Mouse (Mus musculus) forebrain, postnatal 0 days (tissue): ENCODE results near the gene Stard8. TPM values are rescaled to one million over a fixed set of nuclear protein-coding genes. Genes with fewer than 3 reads are reported as not detected.

ENCODE experiments used
- ATAC-seq: fragments of 200-750 bp; cut with Nextera tagmentation; 2 replicates; pipeline ENCODE4 v1.8.0; 2017; ENCODE audit warnings: mild to moderate bottlenecking, moderate library complexity
- DNase-seq: peaks from one replicate; pipeline ENCODE4 v3.0.0-alpha.2; 2015
- H3K27ac ChIP-seq: fragments of 300-500 bp; sonication (generic); 2 replicates; pipeline ENCODE4 v1.5.1; 2014; ENCODE audit warnings: low read depth, mild to moderate bottlenecking, antibody characterized with exemption, low read length, moderate library complexity, mixed read lengths
- H3K27me3 ChIP-seq: fragments of 300-500 bp; sonication (generic); 2 replicates; pipeline ENCODE4 v1.6.1; 2014; ENCODE audit warnings: mild to moderate bottlenecking, low read length, mixed read lengths; ENCODE audit not compliant: insufficient read depth
- H3K36me3 ChIP-seq: fragments of 300-500 bp; sonication (generic); 2 replicates; pipeline ENCODE4 v1.6.1; 2014; ENCODE audit warnings: mild to moderate bottlenecking, moderate library complexity; ENCODE audit not compliant: insufficient read depth
- H3K4me1 ChIP-seq: fragments of 300-500 bp; sonication (generic); 2 replicates; pipeline ENCODE4 v1.6.1; 2014; ENCODE audit warnings: antibody characterized with exemption; ENCODE audit not compliant: insufficient read depth
- H3K4me2 ChIP-seq: fragments of 300-500 bp; sonication (generic); 2 replicates; pipeline ENCODE4 v1.6.1; 2014; ENCODE audit warnings: low read depth, mild to moderate bottlenecking, moderate library complexity
- H3K4me3 ChIP-seq: fragments of 300-500 bp; sonication (generic); 2 replicates; pipeline ENCODE4 v1.5.1; 2014; ENCODE audit warnings: low read depth, low read length, mixed read lengths
- H3K9ac ChIP-seq: fragments of 300-500 bp; sonication (generic); 2 replicates; pipeline ENCODE4 v1.6.1; 2014; ENCODE audit warnings: mild to moderate bottlenecking
- H3K9me3 ChIP-seq: fragments of 300-500 bp; sonication (generic); 2 replicates; pipeline ENCODE4 v1.6.1; 2016; ENCODE audit warnings: low read length
- CTCF ChIP-seq: sonication (generic); IDR thresholded peaks from 2 replicates; pipeline ENCODE4 v1.5.1; 2016; ENCODE audit warnings: antibody characterized with exemption, control low read depth, low read depth
- WGBS: fragments of 180-500 bp; shearing (Covaris S2); extraction: QIAGEN DNeasy Blood & Tissue Kit; methylation state at CpG from one replicate; pipeline ENCODE4 v1.1.7; 2014; 5-methylcytosine and 5-hydroxymethylcytosine counted together
- polyA plus RNA-seq: library from polyadenylated mRNA; unstranded; fragments of >200 nt; fragmentation: Nextera tagmentation; extraction: Ambion mirVana; gene quantifications from 2 replicates; pipeline ENCODE4 v1.2.1, GENCODE M21; 2015
- total RNA-seq: library from RNA; depleted of rRNA; stranded (reverse); fragments of >200 nt; gene quantifications from 2 replicates; pipeline ENCODE4 v1.2.3, GENCODE M21; 2014

Stard8 gene
- total and polyA plus RNA-seq, 2 experiments from 2014 or later: 2.9 to 6.3 TPM

DNA sequence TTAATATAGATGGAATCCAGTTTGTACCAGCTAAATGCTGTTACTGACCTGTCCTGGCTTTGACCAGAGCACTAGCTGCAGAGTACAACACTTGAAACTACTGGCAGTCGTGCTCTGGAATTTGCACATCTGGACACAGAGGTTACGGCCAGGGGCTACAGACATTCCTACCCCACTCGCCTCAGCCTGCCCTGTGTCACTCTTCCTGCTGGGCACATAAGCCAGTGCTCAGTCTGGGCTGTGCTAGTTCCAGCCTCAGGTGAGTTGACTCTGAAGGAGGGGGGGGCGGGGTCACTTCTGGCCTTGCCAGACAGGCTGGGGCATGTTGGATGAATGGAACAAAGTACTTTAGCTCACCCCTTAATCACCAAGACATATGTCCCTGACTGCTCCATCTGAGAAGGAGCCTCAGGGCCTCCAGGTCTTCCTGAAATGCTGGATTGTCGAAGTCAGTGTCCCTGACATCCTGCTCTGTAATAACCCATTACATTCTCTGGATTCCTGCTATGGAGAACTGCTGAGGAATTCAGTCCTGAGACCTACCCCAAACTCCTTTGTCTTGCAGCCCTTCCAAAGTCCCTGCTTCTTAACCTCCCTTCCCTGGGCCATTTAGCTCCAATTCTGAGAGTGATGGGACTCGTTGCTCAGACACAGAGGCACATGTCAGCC lies 54.9 kb downstream of the Stard8 start:
- no peak for DNase-seq
- Histone ChIP-seq H3K9me3 (no peaks in the 10 kb centered on the region), H3K27ac (no peak overlapping the region), H3K9ac (no peak overlapping the region), H3K27me3 (no peaks in the 10 kb centered on the region), H3K4me1 (no peaks in the 10 kb centered on the region), H3K36me3 (no peaks in the 10 kb centered on the region), H3K4me3 (no peak overlapping the region), H3K4me2 (no peak overlapping the region)
- 76% methylated on average over 6 of the region's 6 CpGs for WGBS
- no peak for ATAC-seq
- TF ChIP-seq CTCF: no peak

DNA sequence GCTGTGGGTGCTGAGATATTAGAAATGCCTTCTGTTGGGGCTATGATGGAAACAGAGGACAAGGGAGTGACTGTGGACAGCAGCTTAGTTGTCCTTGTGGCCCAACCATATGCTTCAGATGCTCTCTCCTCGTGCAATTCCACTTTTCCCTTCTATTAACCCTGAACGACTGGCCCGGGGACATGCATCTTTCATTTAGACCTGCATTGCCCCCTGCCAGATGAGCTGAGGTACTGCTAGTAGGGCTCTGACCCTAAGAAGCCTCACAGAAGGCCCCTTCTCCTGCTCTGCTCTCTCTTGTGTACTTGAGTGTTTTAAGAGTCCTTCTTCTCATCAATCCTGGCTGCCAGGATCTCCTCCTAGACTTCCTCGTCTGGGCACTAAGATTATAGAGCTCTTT lies 56.1 kb downstream of the Stard8 start:
- Histone ChIP-seq H3K4me1 (no peaks in the 10 kb centered on the region), H3K4me3 (no peak overlapping the region), H3K9me3 (no peaks in the 10 kb centered on the region), H3K36me3 (no peaks in the 10 kb centered on the region), H3K27me3 (no peaks in the 10 kb centered on the region), H3K9ac (no peak overlapping the region), H3K4me2 (no peak overlapping the region), H3K27ac (no peak overlapping the region)
- 42% methylated on average over 4 of the region's 4 CpGs for WGBS
- ATAC-seq (no peak), DNase-seq (peak; percentile 1)
- peak; percentile 39 for TF ChIP-seq CTCF

DNA sequence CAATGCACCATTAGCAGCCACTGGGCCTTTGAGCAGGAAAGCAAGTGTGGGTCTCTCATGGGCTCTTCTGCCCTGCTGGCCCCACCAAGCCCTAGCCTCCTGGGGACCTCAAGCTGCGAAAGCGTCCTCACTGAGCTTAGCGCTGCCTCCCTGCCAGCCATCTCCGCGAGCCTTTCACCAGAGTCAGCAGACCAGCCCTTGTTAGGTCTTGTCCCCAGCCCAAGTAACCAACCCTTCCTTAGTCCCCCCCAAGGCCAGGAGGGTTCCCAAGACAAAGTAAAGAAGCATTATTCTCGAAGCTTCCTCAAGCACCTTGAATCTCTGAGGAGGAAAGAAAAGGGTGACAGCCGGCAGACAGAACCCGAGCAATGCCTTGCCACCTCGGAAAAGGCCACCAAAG lies 62.5 kb downstream of the Stard8 start:
- ATAC-seq: no peak
- H3K27me3 ChIP-seq: no peaks in the 10 kb centered on the region
- 95% methylated on average over 9 of the region's 9 CpGs for WGBS
- DNase-seq: no peak
- H3K9ac ChIP-seq: no peak overlapping the region
- no peak overlapping the region for H3K4me3 ChIP-seq
- no peaks in the 10 kb centered on the region for H3K4me1 ChIP-seq
- H3K27ac ChIP-seq: no peak overlapping the region
- TF ChIP-seq CTCF: no peak
- no peak overlapping the region for H3K4me2 ChIP-seq
- no peaks in the 10 kb centered on the region for H3K36me3 ChIP-seq
- no peaks in the 10 kb centered on the region for H3K9me3 ChIP-seq

DNA sequence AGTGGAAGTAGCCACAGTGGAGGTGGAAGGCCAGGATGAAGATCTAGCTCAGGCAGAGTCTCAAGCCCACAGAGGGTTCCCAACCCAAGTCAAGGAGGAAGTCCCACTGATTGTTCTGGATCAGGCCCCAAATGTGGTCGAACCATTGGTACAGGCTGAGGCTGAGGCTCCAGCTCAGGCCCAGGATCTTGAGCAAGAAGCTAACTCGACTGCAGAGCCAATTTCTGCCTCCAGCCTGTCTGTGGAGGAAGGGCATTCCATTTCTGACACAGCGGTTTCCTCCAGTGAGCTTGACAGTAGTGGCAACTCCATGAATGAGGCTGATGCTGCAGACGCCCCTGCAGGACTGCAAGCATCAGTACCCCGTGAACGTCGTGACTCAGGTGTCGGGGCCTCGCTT lies 63.5 kb downstream of the Stard8 start:
- H3K9ac ChIP-seq: no peak overlapping the region
- ATAC-seq (no peak), DNase-seq (no peak)
- no peak overlapping the region for H3K4me2 ChIP-seq
- TF ChIP-seq CTCF: no peak
- H3K27ac ChIP-seq: no peak overlapping the region
- WGBS: 84% methylated on average over 9 of the region's 9 CpGs
- H3K9me3 ChIP-seq: no peaks in the 10 kb centered on the region
- no peak overlapping the region for H3K4me3 ChIP-seq
- H3K36me3 ChIP-seq: no peaks in the 10 kb centered on the region
- no peaks in the 10 kb centered on the region for H3K4me1 ChIP-seq
- no peaks in the 10 kb centered on the region for H3K27me3 ChIP-seq

DNA sequence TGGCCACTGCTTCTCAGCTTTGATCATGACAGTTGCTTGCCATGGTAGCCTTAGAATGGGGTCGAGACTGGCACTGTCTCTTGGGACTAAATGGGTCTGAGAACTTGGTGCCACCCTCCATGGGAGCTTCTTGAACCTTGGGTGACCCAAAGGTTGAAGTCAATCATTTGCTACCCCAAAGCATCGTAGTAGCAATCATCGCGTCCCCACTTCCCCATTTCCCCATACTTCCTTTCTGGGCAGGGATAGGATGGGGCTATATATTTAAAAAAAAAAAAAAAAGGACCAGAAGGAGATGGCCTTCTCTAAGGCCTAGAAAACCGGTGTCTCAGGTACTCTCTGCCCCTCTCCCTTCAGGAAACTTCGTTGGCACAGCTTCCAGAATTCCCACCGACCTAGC lies 64.2 kb downstream of the Stard8 start:
- no peak for ATAC-seq
- no peak overlapping the region for H3K4me2 ChIP-seq
- H3K9ac ChIP-seq: no peak overlapping the region
- DNase-seq: no peak
- H3K4me3 ChIP-seq: no peak overlapping the region
- H3K4me1 ChIP-seq: no peaks in the 10 kb centered on the region
- H3K27me3 ChIP-seq: no peaks in the 10 kb centered on the region
- no peak overlapping the region for H3K27ac ChIP-seq
- H3K36me3 ChIP-seq: no peaks in the 10 kb centered on the region
- no peaks in the 10 kb centered on the region for H3K9me3 ChIP-seq
- TF ChIP-seq CTCF: no peak
- 82% methylated on average over 7 of the region's 7 CpGs for WGBS

DNA sequence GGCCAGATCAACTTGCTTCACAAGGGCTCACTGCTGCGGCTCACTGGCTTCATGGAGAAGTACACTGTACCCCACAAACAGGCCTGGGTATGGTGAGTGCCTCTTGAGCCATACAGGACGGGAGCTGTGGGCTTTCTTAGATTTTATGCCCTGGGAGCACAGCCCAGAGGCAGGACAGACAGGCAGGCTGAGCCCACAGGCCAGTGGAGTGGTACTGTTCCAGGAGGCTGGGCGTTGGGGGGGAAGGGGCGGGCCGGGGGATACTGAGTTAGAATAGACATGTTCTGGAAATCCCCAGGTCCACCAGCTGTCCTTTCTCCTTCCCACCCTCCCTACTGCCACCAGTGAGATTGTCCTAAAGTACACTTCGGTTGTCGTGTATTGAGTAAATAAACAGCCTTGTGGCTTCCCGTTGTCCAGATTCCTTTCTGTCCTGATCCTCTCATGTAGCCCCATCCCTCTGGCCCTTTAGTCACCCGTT lies 64.7 kb downstream of the Stard8 start:
- TF ChIP-seq CTCF: no peak
- no peak for DNase-seq
- WGBS: 82% methylated on average over 9 of the region's 9 CpGs

DNA sequence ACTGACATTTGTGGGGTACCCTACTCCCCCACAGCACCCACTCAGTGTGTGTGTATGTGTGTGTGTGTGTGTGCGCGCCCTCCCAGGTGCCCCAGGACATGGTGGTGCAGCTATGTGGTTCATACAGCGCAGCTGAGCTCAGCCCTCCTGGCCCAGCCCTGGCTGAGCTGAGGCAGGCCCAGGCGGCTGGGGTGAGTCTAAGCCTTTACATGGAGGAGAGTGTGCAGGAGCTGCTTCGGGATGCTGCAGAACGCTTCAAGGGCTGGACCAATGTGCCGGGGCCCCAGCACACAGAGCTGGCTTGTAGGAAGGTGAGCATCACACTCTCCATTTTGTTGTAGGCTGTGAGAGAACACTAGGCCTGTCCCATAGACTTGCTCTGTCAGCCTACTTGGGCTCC lies 68.1 kb downstream of the Stard8 start:
- DNase-seq (no peak), ATAC-seq (no peak)
- no peaks in the 10 kb centered on the region for H3K36me3 ChIP-seq
- H3K4me2 ChIP-seq: no peak overlapping the region
- no peaks in the 10 kb centered on the region for H3K27me3 ChIP-seq
- H3K27ac ChIP-seq: no peak overlapping the region
- H3K9me3 ChIP-seq: no peaks in the 10 kb centered on the region
- WGBS: 95% methylated on average over 7 of the region's 7 CpGs
- H3K9ac ChIP-seq: no peak overlapping the region
- H3K4me3 ChIP-seq: no peak overlapping the region
- H3K4me1 ChIP-seq: no peaks in the 10 kb centered on the region
- no peak for TF ChIP-seq CTCF

More for the DNA sequence above, 64.7 kb downstream of the Stard8 start:
- Histone ChIP-seq H3K4me3 (no peak overlapping the region), H3K4me1 (no peaks in the 10 kb centered on the region), H3K27ac (no peak overlapping the region), H3K4me2 (no peak overlapping the region), H3K36me3 (no peaks in the 10 kb centered on the region), H3K9me3 (no peaks in the 10 kb centered on the region), H3K27me3 (no peaks in the 10 kb centered on the region), H3K9ac (no peak overlapping the region)
- ATAC-seq: no peak
